Mouse (Mus musculus): ENCODE data around the gene Unc79. TPM values are rescaled to one million over a fixed set of nuclear protein-coding genes. Genes with fewer than 3 reads are reported as not detected.

The Unc79 gene
- total and polyA plus RNA-seq, 2 experiments from 2014 or later, result 6.7 to 39.5 TPM

DNA sequence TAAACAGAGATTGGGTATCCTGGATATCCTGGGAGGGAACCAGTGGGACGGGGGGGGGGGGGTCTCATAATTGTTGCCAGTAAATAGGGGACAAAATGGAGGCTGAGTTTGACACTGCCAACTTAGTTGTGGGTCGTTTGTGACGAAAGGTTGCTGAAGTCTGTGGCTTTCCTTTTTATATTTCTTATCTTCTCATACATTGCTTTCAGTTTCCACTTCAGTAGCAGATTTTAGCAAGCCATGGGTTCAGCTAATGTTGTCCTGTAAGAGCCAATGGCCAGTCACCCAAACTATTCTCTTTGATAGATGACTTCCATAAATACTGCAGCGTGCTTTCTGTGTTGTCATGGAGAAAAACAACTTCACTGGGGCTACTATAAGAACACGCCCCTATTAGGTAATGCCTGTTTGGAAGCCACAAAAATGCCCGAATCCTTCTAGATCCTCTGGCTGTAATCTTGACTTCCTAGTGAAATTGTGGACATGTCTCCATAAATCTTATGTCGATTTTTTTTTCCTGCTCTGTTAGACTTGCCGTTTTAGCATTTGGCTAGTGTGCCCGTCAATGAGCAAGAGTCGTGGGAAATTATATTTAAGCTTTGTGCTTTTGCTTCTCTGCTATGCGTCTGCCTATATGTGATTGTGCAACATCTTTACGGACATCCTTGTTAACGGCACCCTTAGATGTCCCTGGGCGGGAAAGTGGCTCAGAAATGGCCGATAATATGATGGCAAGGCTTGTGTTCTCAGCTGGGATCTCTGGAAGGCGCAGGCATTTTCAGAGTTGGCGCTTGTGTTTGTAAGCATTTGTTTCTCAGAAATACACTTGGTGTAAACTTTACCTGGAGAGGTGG is 181.0 kb downstream of the Unc79 start:
- H3K9me3 ChIP-seq (ENCODE audit: low read length), result no peaks in the 10 kb centered on the region
- H3K9ac ChIP-seq (replicated peaks; ENCODE audit: low read length, poor library complexity, severe bottlenecking), result no peak overlapping the region
- DNase-seq (ENCODE audit: low spot score) (no peak), ATAC-seq (ENCODE audit: low FRiP score) (no peak)
- H3K4me2 ChIP-seq (ENCODE audit: low read depth, low read length, poor library complexity, severe bottlenecking), result no peak overlapping the region
- peaks cover 51% of the 10 kb centered on the region for H3K36me3 ChIP-seq (ENCODE audit: insufficient read depth, low read length)
- no peaks in the 10 kb centered on the region for H3K4me1 ChIP-seq (ENCODE audit: insufficient read depth, low read length)
- WGBS, result 84% methylated on average over 17 of the region's 17 CpGs
- H3K27me3 ChIP-seq (ENCODE audit: insufficient read depth, low read length), result no peaks in the 10 kb centered on the region
- no peak overlapping the region for H3K4me3 ChIP-seq (ENCODE audit: low read depth, low read length)
- TF ChIP-seq CTCF (IDR thresholded peaks at IDR 0.05), result no peak
- H3K27ac ChIP-seq (ENCODE audit: low read depth, low read length), result no peak overlapping the region

DNA sequence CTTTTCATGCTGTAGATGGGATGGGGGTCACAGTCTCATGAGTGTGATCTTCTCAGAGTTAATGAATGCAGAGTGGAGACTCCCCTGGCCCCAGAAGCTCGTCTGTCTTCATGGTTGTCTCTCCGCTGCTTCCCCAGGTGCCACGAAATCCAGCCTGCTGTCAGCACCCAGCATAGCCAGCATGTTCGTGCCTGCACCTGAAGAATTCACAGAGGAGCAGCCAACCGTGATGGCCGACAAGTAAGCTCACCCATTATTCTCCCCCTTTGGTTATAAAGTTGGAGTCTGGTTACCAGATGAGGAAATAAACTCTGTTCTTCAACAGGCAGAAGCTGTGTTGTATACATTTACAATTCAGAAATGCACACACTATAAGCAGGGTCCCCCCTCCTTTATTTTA is 182.8 kb downstream of the Unc79 start:
- DNase-seq (ENCODE audit: low spot score), result no peak
- Histone ChIP-seq H3K4me1 (ENCODE audit: insufficient read depth, low read length) (no peaks in the 10 kb centered on the region), H3K36me3 (ENCODE audit: insufficient read depth, low read length) (peaks cover 61% of the 10 kb centered on the region), H3K27ac (ENCODE audit: low read depth, low read length) (no peak overlapping the region), H3K4me3 (ENCODE audit: low read depth, low read length) (no peak overlapping the region), H3K9me3 (ENCODE audit: low read length) (no peaks in the 10 kb centered on the region), H3K4me2 (ENCODE audit: low read depth, low read length, poor library complexity, severe bottlenecking) (no peak overlapping the region), H3K9ac (replicated peaks; ENCODE audit: low read length, poor library complexity, severe bottlenecking) (no peak overlapping the region), H3K27me3 (ENCODE audit: insufficient read depth, low read length) (no peaks in the 10 kb centered on the region)
- ATAC-seq (ENCODE audit: low FRiP score), result no peak
- 52% methylated on average over 6 of the region's 6 CpGs for WGBS
- TF ChIP-seq CTCF (IDR thresholded peaks at IDR 0.05), result no peak

DNA sequence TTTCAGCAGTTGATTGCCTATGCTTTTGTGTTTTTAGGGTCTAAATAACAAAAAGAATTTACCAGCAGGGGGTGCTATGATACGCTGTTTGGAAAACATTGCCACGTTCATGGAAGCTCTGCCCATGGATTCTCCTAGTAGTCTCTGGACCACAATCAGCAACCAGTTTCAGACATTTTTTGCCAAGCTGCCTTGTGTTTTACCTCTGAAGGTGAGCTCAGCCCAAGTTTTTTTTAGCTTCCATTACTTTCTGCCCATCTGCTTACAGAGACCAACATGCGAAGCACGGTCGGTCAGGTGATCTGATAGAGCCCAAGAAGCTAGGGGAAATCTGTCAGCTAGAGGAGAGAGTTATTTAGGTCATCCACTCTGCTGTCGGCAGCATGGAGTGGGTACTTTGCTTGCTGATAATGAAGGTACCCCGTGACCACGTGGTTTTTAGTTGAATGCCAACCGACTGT is 193.9 kb downstream of the Unc79 start:
- ATAC-seq (ENCODE audit: low FRiP score), result peak; percentile 27; the same call in 1 of the 2 replicates
- TF ChIP-seq CTCF (IDR thresholded peaks at IDR 0.05), result peak; percentile 83
- WGBS, result 53% methylated on average over 9 of the region's 9 CpGs
- no peak overlapping the region for H3K4me3 ChIP-seq (ENCODE audit: low read depth, low read length)
- H3K9me3 ChIP-seq (ENCODE audit: low read length), result no peaks in the 10 kb centered on the region
- no peak overlapping the region for H3K4me2 ChIP-seq (ENCODE audit: low read depth, low read length, poor library complexity, severe bottlenecking)
- H3K27me3 ChIP-seq (ENCODE audit: insufficient read depth, low read length), result no peaks in the 10 kb centered on the region
- no peaks in the 10 kb centered on the region for H3K4me1 ChIP-seq (ENCODE audit: insufficient read depth, low read length)
- H3K27ac ChIP-seq (ENCODE audit: low read depth, low read length), result no peak overlapping the region
- peaks cover 8% of the 10 kb centered on the region for H3K36me3 ChIP-seq (ENCODE audit: insufficient read depth, low read length)
- DNase-seq (ENCODE audit: low spot score), result peak; percentile 93
- no peak overlapping the region for H3K9ac ChIP-seq (replicated peaks; ENCODE audit: low read length, poor library complexity, severe bottlenecking)

DNA sequence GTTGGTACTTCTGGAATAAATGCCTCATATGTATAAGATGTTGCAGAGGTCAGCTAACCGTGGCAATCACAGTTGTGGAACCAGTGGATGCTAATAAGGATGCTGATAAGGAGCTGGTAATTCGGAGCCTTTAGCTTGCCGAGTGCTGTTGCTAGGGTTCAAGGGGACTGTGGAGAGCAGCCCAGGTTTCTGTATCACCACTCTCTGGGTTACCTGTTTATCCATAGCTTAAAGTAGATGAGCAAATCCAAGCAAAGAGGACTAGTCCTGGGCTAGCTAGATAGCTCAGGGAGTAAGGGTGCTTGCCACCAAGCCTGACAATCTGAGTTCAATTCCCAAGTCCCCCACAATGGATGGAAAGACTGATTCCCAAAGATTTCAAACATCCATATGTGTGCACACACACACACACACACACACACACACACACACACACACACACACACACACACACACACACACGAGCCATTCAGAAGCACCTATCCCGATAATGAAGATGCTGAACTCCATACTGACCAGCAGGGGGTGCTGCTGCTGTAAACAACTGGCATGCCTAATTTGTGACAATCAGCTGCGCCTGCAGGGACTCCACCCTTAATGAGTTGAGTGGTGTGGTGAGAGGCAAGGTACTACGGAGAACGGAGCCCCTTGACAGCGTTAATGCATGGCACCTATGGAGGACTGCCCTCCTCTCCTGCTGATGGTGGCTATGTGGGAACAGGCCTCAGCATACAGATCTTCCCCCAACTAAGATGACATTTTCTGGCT is 195.3 kb downstream of the Unc79 start:
- Histone ChIP-seq H3K27ac (ENCODE audit: low read depth, low read length) (no peak overlapping the region), H3K27me3 (ENCODE audit: insufficient read depth, low read length) (no peaks in the 10 kb centered on the region), H3K9ac (replicated peaks; ENCODE audit: low read length, poor library complexity, severe bottlenecking) (no peak overlapping the region), H3K4me3 (ENCODE audit: low read depth, low read length) (no peak overlapping the region), H3K9me3 (ENCODE audit: low read length) (no peaks in the 10 kb centered on the region), H3K4me1 (ENCODE audit: insufficient read depth, low read length) (no peaks in the 10 kb centered on the region), H3K36me3 (ENCODE audit: insufficient read depth, low read length) (peaks cover 18% of the 10 kb centered on the region), H3K4me2 (ENCODE audit: low read depth, low read length, poor library complexity, severe bottlenecking) (no peak overlapping the region)
- 37% methylated on average over 8 of the region's 9 CpGs for WGBS
- peak; percentile 89 for TF ChIP-seq CTCF (IDR thresholded peaks at IDR 0.05)
- ATAC-seq (ENCODE audit: low FRiP score) (peak; percentile 62; the same call in 1 of the 2 replicates), DNase-seq (ENCODE audit: low spot score) (peak; percentile 79)

DNA sequence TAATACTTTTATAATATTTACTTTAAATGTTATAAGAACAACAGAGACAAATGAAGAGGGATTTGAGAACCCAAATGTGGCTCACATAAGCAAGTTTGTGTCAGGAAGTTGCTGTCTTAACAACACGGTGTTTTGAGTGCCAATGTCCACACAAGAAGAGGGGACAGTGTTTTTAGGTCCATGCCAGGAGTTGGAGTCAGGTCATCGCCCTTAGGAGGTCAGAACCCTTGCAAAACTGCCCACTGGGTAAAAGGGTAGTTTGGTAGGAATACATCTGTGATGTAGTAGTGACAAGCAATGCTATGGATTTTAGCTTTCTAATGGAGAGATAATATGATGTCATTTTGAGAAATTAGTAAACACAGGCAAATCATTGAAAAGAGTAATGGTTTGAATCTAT is 201.6 kb downstream of the Unc79 start:
- no peaks in the 10 kb centered on the region for H3K27me3 ChIP-seq (ENCODE audit: insufficient read depth, low read length)
- ATAC-seq (ENCODE audit: low FRiP score), result no peak
- no peak overlapping the region for H3K27ac ChIP-seq (ENCODE audit: low read depth, low read length)
- no peaks in the 10 kb centered on the region for H3K9me3 ChIP-seq (ENCODE audit: low read length)
- H3K4me3 ChIP-seq (ENCODE audit: low read depth, low read length), result no peak overlapping the region
- no peak overlapping the region for H3K9ac ChIP-seq (replicated peaks; ENCODE audit: low read length, poor library complexity, severe bottlenecking)
- H3K4me1 ChIP-seq (ENCODE audit: insufficient read depth, low read length), result no peaks in the 10 kb centered on the region
- peaks cover 25% of the 10 kb centered on the region for H3K36me3 ChIP-seq (ENCODE audit: insufficient read depth, low read length)
- TF ChIP-seq CTCF (IDR thresholded peaks at IDR 0.05), result no peak
- H3K4me2 ChIP-seq (ENCODE audit: low read depth, low read length, poor library complexity, severe bottlenecking), result no peak overlapping the region
- DNase-seq (ENCODE audit: low spot score), result no peak
- WGBS, result 88% methylated on average over 2 of the region's 2 CpGs

DNA sequence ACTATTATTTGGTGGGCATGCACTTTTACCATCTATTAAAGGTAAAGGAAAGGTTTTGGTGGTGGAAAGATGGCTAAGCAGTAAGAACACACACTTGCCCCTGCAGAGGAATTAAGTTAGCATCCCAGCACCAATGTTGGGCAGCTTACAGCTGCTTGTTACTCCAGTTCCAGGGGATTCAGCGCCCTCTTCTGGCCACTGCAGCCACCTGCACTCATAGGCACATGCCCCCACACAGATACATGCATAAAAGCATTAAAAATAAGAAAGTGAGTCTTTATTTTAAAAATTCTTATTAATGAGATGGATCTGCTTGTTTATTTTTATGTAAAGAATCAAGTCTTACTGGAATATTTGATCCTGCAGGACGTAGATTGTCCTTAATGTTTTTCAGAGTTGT is 206.3 kb downstream of the Unc79 start:
- no peaks in the 10 kb centered on the region for H3K27me3 ChIP-seq (ENCODE audit: insufficient read depth, low read length)
- H3K36me3 ChIP-seq (ENCODE audit: insufficient read depth, low read length), result peaks cover 11% of the 10 kb centered on the region; the same call in 1 of the 2 replicates
- WGBS, result 62% methylated on average over 2 of the region's 2 CpGs
- TF ChIP-seq CTCF (IDR thresholded peaks at IDR 0.05), result peak; percentile 54
- H3K4me3 ChIP-seq (ENCODE audit: low read depth, low read length), result no peak overlapping the region
- no peak overlapping the region for H3K9ac ChIP-seq (replicated peaks; ENCODE audit: low read length, poor library complexity, severe bottlenecking)
- H3K4me1 ChIP-seq (ENCODE audit: insufficient read depth, low read length), result no peaks in the 10 kb centered on the region
- DNase-seq (ENCODE audit: low spot score) (no peak), ATAC-seq (ENCODE audit: low FRiP score) (no peak)
- H3K27ac ChIP-seq (ENCODE audit: low read depth, low read length), result no peak overlapping the region
- no peaks in the 10 kb centered on the region for H3K9me3 ChIP-seq (ENCODE audit: low read length)
- H3K4me2 ChIP-seq (ENCODE audit: low read depth, low read length, poor library complexity, severe bottlenecking), result no peak overlapping the region
